Mouse (Mus musculus) neural tube, embryonic 14.5 days (tissue): Measurements from ENCODE around the gene Zbed4. TPM values are rescaled to one million over a fixed set of nuclear protein-coding genes. Genes with fewer than 3 reads are reported as not detected.
"Not testable (repeated sequence)": the region's sequence is repeated elsewhere in the genome, so short reads cannot be mapped to it uniquely, and the experiment has no call there.

Experiments used
- ATAC-seq: fragments of 200-750 bp; cut with Nextera tagmentation; 2 replicates; pipeline ENCODE4 v1.8.0; 2017; ENCODE audit warnings: low read depth, mild to moderate bottlenecking, moderate TSS enrichment, moderate library complexity
- H3K27ac ChIP-seq: fragments of 300-500 bp; sonication (generic); 2 replicates; pipeline ENCODE4 v1.5.1; 2014; ENCODE audit warnings: low read depth, mild to moderate bottlenecking, control low read depth, low read length, moderate library complexity, mixed read lengths
- H3K27me3 ChIP-seq: fragments of 300-500 bp; sonication (generic); 2 replicates; pipeline ENCODE4 v1.6.1; 2014; ENCODE audit warnings: low read length; ENCODE audit not compliant: control insufficient read depth, insufficient read depth
- H3K36me3 ChIP-seq: fragments of 300-500 bp; sonication (generic); 2 replicates; pipeline ENCODE4 v1.6.1; 2014; ENCODE audit warnings: low read length, mixed read lengths; ENCODE audit not compliant: control insufficient read depth, insufficient read depth
- H3K4me1 ChIP-seq: fragments of 300-500 bp; sonication (generic); 2 replicates; pipeline ENCODE4 v1.6.1; 2014; ENCODE audit warnings: low read length; ENCODE audit not compliant: control insufficient read depth, insufficient read depth
- H3K4me2 ChIP-seq: fragments of 300-500 bp; sonication (generic); 2 replicates; pipeline ENCODE4 v1.6.1; 2014; ENCODE audit warnings: mild to moderate bottlenecking, low read depth, low read length, control low read depth
- H3K4me3 ChIP-seq: fragments of 300-500 bp; sonication (generic); 2 replicates; pipeline ENCODE4 v1.5.1; 2014; ENCODE audit warnings: low read depth, low read length, control low read depth, mixed read lengths
- H3K9ac ChIP-seq: fragments of 300-500 bp; sonication (generic); replicated peaks from 2 replicates; pipeline ENCODE4 v1.6.1; 2014; ENCODE audit warnings: low read depth, mild to moderate bottlenecking, control low read depth, low read length, mixed read lengths
- H3K9me3 ChIP-seq: fragments of 300-500 bp; sonication (generic); 2 replicates; pipeline ENCODE4 v1.6.1; 2016; ENCODE audit warnings: low read length; ENCODE audit not compliant: control insufficient read depth
- WGBS: fragments of 180-500 bp; shearing (Covaris S2); extraction: QIAGEN DNeasy Blood & Tissue Kit; methylation state at CpG from one replicate; pipeline ENCODE4 v1.1.7; 2014; 5-methylcytosine and 5-hydroxymethylcytosine counted together
- polyA plus RNA-seq: library from polyadenylated mRNA; unstranded; fragments of >200 nt; fragmentation: Nextera tagmentation; extraction: Ambion mirVana; gene quantifications from 2 replicates; pipeline ENCODE4 v1.2.1, GENCODE M21; 2014

Gene Zbed4
- polyA plus RNA-seq, 1 experiment from 2014 or later: 17.8 TPM

DNA sequence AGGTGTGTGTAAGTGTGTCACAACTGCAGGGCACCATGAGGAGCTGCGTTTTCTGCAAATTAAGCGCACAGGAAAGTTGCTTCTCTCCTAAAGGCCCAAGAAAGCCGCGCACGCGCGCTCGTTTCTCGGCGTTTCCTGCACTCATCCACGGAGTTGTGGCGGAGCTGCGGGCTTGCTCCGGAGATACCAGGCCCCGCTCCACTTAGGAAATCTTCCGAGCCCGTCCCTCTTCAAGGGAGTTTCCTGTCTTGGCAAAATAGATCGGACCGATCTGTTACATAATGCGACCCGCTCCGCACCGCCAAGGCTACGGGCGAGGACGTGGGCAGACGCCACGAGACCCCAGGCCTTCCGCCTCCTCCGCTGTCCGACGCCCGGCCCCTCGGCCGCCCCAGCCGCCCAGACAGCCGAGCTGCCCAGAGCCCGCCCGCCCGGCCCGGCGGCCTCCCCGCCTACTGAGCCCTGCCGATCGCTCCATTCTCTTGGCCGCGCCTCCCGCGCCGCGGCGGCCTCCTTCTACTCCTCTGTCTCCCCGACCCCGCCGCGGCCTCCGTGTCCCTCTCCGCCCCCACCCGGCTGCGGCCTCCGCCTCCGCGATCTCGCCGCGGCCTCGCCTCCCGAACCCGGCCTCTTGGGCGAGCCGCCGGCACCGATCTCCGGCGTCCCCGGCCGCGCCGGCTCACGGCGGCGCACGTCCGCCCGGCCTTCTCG is 18.3 kb upstream of the Zbed4 start:
- H3K27me3 ChIP-seq: no peaks in the 10 kb centered on the region
- H3K9me3 ChIP-seq: no peaks in the 10 kb centered on the region
- peaks cover 20% of the 10 kb centered on the region for H3K36me3 ChIP-seq
- H3K4me1 ChIP-seq: peaks cover 21% of the 10 kb centered on the region
- peak overlapping the region; percentile 97 for H3K9ac ChIP-seq
- H3K4me3 ChIP-seq: peak overlapping the region; percentile 97
- 0% methylated on average over 58 of the region's 86 CpGs for WGBS
- ATAC-seq: peak; percentile 48; the same call in 1 of the 2 replicates
- peak overlapping the region; percentile 82 for H3K27ac ChIP-seq
- peak overlapping the region; percentile 99 for H3K4me2 ChIP-seq

- under 1% methylated on average over 87 of the region's 103 CpGs for WGBS
- Histone ChIP-seq H3K4me3 (peak within 1 kb of the TSS; percentile 97), H3K9me3 (no peaks in the 10 kb centered on the region), H3K9ac (peak within 1 kb of the TSS; percentile 97), H3K27ac (peak within 1 kb of the TSS; percentile 82), H3K36me3 (peaks cover 14% of the 10 kb centered on the region), H3K4me2 (peak within 1 kb of the TSS; percentile 99), H3K4me1 (peaks cover 21% of the 10 kb centered on the region), H3K27me3 (no peaks in the 10 kb centered on the region)
- ATAC-seq: peak; percentile 80
Measured at GRCm38 (mm10) chr15:88733834-88734571, 17.5 kb upstream of the Zbed4 start, which contains the start of gene Brd1. Brd1 (minus strand) TSS chr15:88734233.

- no peaks in the 10 kb centered on the region for H3K27me3 ChIP-seq
- H3K9me3 ChIP-seq: no peaks in the 10 kb centered on the region
- no peak overlapping the region for H3K4me2 ChIP-seq
- H3K9ac ChIP-seq: no peak overlapping the region
- H3K27ac ChIP-seq: no peak overlapping the region
- no peak overlapping the region for H3K4me3 ChIP-seq
- H3K4me1 ChIP-seq: peaks cover 17% of the 10 kb centered on the region
- WGBS: 73% methylated on average over 4 of the region's 4 CpGs
- H3K36me3 ChIP-seq: no peaks in the 10 kb centered on the region
- ATAC-seq: no peak
Measured at GRCm38 (mm10) chr15:88736166-88736565, 15.3 kb upstream of the Zbed4 start.

- Histone ChIP-seq H3K9ac (no peak overlapping the region), H3K4me3 (no peak overlapping the region), H3K4me2 (no peak overlapping the region), H3K9me3 (no peaks in the 10 kb centered on the region), H3K27ac (no peak overlapping the region), H3K4me1 (no peaks in the 10 kb centered on the region), H3K36me3 (no peaks in the 10 kb centered on the region), H3K27me3 (no peaks in the 10 kb centered on the region)
- 61% methylated on average over 2 of the region's 2 CpGs for WGBS
- ATAC-seq: no peak
Measured at GRCm38 (mm10) chr15:88738466-88738865, 13.0 kb upstream of the Zbed4 start.

DNA sequence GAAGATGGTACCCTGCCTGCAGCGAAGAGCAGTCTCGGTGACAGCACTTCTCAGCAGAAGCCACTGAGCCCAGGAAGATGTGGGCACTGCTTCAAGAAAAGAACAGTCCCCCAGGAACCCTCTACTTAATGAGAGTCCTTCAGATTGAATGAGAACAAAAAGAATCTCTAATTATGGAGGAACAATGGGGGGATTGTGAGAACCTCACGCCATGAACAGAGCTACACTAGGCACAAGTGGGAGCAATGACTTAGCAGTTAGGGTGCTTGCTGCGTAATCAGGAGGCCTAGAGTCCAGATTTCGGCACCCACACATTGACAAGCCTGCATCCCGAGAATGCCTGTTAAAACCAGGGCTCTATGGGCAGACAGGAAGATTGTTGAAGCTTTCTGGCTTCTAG is 10.1 kb upstream of the Zbed4 start:
- 61% methylated on average over 6 of the region's 6 CpGs for WGBS

GRCm38 (mm10) chr15:88743371-88743770 is 8.1 kb upstream of the Zbed4 start:
- H3K9me3 ChIP-seq, H3K4me1 ChIP-seq, H3K9ac ChIP-seq, ATAC-seq, H3K4me3 ChIP-seq, H3K36me3 ChIP-seq, H3K27ac ChIP-seq, H3K27me3 ChIP-seq, H3K4me2 ChIP-seq: not testable (repeated sequence)
- WGBS: 86% methylated on average over 5 of the region's 5 CpGs

More for the DNA sequence above, 10.1 kb upstream of the Zbed4 start:
- no peak overlapping the region for H3K4me2 ChIP-seq
- H3K4me3 ChIP-seq: no peak overlapping the region
- no peaks in the 10 kb centered on the region for H3K27me3 ChIP-seq
- H3K27ac ChIP-seq: no peak overlapping the region
- H3K36me3 ChIP-seq: no peaks in the 10 kb centered on the region
- H3K9me3 ChIP-seq: no peaks in the 10 kb centered on the region
- ATAC-seq: no peak
- H3K9ac ChIP-seq: no peak overlapping the region
- H3K4me1 ChIP-seq: no peaks in the 10 kb centered on the region

GRCm38 (mm10) chr15:88745347-88745746 is 6.1 kb upstream of the Zbed4 start:
- Histone ChIP-seq H3K4me2 (no peak overlapping the region), H3K27ac (no peak overlapping the region), H3K9me3 (no peaks in the 10 kb centered on the region), H3K4me1 (no peaks in the 10 kb centered on the region), H3K27me3 (no peaks in the 10 kb centered on the region), H3K36me3 (no peaks in the 10 kb centered on the region), H3K9ac (no peak overlapping the region), H3K4me3 (no peak overlapping the region)
- ATAC-seq: no peak
- 84% methylated on average over 3 of the region's 3 CpGs for WGBS

DNA sequence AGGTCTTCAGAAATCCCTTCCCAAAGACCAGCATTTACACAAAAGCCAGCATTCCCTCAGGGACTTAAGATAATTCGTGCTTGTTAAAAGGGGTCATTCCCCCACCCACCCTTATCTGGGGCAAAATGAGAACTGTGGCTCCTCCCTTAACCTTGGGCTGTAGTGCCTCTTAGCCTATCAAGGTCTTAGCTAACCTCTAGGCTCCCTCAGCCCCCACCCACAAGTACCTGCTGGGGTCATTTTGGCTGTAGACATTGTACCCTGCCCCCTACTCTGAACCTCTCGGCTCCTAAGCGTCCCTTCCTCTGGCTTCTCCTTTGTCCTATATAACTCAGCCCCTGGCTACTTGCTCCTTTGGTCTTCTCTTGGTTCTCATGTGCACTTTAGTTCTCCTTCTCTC is 5.5 kb upstream of the Zbed4 start:
- ATAC-seq: no peak
- Histone ChIP-seq H3K9me3 (no peaks in the 10 kb centered on the region), H3K4me3 (no peak overlapping the region), H3K27me3 (no peaks in the 10 kb centered on the region), H3K27ac (no peak overlapping the region), H3K4me1 (0 out of 2 replicates have a peak, but pooled peaks cover 4% of the 10 kb centered on the region), H3K36me3 (no peaks in the 10 kb centered on the region), H3K4me2 (no peak overlapping the region), H3K9ac (no peak overlapping the region)
- 51% methylated on average over 3 of the region's 3 CpGs for WGBS

DNA sequence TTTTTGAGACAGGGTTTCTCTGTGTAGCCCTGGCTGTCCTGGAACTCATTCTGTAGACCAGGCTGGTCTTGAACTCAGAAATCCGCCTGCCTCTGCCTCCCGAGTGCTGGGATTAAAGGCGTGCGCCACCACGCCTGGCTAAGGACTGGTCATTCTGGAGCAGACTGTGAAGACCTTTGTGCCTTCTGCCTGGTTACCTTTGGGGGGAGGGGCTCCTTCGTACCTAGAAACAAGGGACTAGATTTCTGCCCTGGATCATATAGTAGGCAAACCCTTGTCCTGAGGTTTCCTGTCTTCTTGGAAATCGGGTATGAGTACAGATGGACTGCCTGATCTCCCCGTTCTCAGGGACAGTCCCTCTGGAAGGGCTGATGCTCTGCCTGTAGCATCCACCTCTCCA is 1.8 kb upstream of the Zbed4 start:
- H3K27ac ChIP-seq, H3K36me3 ChIP-seq, H3K4me2 ChIP-seq, H3K9ac ChIP-seq, ATAC-seq, H3K4me3 ChIP-seq, H3K27me3 ChIP-seq, H3K9me3 ChIP-seq: not testable (repeated sequence)
- 98% methylated on average over 8 of the region's 8 CpGs for WGBS
- H3K4me1 ChIP-seq: peaks cover 16% of the 10 kb centered on the region; the same call in 1 of the 2 replicates
